Mouse (Mus musculus): ENCODE measurements around the gene Miga1. TPM values are rescaled to one million over a fixed set of nuclear protein-coding genes. Genes with fewer than 3 reads are reported as not detected.

The Miga1 gene
- total RNA-seq, 1 experiment from 2014 or later, result 5.7 TPM

DNA sequence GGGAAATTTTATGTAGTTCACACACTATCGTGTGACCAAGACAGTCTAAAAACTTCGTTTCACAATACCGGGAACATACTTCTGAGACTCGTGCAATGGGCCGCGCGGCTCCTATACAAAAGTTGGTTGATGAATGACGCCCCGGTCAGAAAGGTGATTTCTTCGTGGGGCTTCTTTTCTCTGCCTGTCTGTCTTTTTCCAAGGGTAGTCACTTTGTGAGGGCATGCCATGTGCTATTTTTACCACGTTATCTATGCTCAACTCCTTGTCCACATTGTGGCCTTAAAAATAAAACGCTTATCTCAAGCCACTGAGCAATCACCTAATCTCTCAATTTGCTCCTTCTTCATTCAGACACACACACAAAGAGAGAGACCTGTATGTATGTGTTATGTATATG is 75.4 kb downstream of the Miga1 start:
- ATAC-seq (replicated peaks; ENCODE audit: insufficient number of reproducible peaks, low FRiP score, low TSS enrichment, poor library complexity, severe bottlenecking), result no peak

DNA sequence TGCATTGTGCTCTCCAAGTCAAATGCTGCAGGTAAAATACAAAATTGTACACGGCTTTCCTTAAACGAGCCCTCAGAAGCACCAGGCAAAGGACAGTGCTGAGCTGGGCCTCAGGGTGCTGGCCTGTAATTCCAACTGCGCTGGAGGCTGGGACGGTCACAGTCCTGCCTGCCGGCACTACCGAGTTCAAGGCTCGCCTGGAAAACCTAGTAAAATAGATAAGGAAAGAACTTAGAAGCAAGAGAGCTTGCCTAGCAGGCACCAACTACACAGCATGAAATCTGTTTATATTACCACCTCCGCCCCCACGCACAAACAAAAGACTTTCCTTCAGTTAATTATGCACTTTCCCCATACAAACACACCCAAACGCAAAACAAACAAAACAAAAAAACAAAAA is 75.8 kb downstream of the Miga1 start:
- ATAC-seq (replicated peaks; ENCODE audit: insufficient number of reproducible peaks, low FRiP score, low TSS enrichment, poor library complexity, severe bottlenecking), result no peak

DNA sequence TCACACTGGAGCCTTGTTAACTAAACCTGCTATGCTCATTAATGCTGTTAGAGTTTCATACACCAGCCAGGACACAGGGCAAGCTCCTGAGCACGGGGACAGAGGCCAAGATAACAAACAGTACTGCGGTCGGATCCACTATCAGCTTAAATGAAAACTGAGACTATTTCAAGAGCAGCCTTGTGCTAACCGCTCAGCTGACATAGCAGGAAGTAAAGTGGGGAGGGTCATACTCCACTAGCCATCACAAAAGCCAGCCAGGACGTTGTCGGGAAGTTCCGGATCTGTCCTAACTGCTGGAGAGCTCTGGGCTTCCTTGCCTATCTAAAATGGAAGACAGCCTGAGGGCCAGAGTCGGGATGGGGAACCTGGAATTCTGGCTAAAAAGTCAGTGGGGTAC is 78.3 kb downstream of the Miga1 start:
- ATAC-seq (replicated peaks; ENCODE audit: insufficient number of reproducible peaks, low FRiP score, low TSS enrichment, poor library complexity, severe bottlenecking), result no peak

DNA sequence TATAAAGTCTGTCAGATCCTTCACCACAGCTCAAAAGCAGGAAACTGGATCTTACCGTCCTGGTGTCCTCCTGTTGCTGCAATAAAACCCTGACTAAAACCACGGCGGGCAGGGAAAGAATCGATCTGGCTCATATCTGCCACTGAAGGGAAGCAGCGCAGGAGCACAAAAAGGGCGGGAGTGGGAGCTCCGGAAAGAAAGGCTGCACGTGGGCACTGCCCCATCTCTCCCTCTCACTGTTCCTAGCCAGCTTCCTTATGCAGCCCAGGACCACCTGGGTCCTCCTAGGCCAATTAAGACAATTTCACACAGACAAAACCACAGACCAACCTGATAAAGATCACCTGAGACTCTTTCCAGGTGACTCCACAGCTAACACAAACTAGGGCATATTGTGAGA is 78.8 kb downstream of the Miga1 start:
- ATAC-seq (replicated peaks; ENCODE audit: insufficient number of reproducible peaks, low FRiP score, low TSS enrichment, poor library complexity, severe bottlenecking), result no peak

DNA sequence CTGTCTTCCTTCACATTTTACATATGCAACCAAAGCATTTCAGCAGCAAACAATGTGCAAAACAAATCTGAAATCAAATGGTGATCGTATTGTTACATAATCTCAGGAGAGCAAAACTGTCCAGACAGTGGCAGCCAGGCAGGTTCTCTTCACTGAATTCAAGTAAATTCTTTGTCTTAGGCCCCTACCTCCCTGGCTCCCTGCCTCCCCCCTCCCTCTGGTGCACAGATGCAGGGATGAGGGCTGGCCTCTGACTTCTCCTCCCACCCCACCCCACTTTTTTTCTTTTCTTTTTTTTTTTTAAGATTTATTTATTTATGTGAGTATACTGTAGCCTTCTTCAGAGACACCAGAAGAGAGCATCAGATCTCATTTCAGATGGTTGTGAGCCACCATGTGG is 79.8 kb downstream of the Miga1 start:
- ATAC-seq (replicated peaks; ENCODE audit: insufficient number of reproducible peaks, low FRiP score, low TSS enrichment, poor library complexity, severe bottlenecking), result no peak

DNA sequence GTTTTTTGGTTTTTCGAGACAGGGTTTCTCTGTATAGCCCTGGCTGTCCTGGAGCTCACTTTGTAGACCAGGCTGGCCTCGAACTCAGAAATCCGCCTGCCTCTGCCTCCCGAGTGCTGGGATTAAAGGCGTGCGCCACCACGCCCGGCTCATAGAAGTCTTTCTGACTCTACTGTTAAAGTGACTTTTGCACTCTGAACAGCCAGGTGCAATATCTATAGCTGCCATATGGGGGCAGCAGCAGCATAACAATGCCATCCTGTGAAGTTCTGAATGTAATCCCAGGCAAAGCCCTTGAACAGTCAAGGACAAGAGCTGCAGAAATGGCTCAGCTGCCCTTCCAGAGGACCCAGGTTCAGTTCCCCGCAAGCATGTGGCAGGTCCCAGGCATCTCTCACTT is 80.8 kb downstream of the Miga1 start:
- peak; percentile 63 for ATAC-seq (replicated peaks; ENCODE audit: insufficient number of reproducible peaks, low FRiP score, low TSS enrichment, poor library complexity, severe bottlenecking)

DNA sequence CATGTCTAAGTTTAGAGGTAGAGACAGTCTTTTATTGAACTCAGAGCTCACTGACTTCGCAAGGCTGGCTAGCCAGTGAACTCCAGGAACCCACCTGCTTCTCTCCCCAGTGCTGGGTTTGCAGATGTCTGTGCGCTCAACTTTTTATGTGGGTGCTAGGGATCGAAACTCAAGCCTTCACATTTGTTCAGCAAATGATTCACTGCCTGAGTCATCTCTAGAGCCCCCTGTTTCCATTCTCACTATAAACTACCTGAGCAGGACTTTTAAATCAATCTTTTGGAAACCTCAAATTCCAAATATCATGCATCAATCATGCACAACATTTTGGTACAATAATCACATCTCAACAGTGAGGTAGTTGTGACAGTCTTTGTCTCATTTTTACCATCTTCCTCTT is 82.7 kb downstream of the Miga1 start:
- no peak for ATAC-seq (replicated peaks; ENCODE audit: insufficient number of reproducible peaks, low FRiP score, low TSS enrichment, poor library complexity, severe bottlenecking)

DNA sequence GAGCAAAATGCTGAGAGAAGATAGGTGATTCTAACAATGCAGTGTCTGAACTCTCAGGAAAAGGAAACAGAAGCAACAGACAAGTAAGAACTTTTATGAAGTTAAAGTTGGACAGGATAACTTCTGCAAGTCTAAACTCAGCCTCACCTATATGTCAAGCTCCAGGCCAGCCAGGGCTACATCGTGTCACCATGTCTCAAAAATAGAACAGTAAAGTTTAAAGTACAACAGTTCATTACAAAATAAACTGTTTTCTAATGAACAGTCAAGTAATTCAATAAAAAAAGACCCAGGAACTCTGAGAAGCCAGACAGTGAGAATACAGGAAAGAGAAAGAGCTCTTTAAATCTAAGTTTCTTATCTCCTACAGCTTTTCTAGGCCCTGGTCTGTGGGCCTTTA is 89.7 kb downstream of the Miga1 start:
- no peak for ATAC-seq (replicated peaks; ENCODE audit: insufficient number of reproducible peaks, low FRiP score, low TSS enrichment, poor library complexity, severe bottlenecking)

DNA sequence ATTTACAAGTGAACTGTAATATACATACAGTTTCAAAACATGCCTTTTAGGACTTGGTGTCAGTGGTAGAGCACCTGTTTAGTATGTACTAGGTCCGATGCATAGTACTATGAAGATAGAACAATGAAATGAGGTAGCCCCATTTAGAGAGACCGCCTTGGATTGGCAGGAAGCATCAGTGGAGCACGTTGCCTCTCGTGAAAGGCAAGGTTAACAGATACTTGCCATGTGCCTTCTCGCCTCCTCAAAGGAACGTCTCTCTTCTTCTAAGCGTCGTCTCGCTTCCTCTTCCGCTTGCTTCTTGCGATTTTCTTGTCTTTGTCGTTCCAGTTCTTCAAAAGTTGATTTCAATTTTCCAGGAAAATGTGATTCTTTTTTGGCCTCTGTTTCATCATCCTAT is 92.5 kb downstream of the Miga1 start:
- no peak for ATAC-seq (replicated peaks; ENCODE audit: insufficient number of reproducible peaks, low FRiP score, low TSS enrichment, poor library complexity, severe bottlenecking)

DNA sequence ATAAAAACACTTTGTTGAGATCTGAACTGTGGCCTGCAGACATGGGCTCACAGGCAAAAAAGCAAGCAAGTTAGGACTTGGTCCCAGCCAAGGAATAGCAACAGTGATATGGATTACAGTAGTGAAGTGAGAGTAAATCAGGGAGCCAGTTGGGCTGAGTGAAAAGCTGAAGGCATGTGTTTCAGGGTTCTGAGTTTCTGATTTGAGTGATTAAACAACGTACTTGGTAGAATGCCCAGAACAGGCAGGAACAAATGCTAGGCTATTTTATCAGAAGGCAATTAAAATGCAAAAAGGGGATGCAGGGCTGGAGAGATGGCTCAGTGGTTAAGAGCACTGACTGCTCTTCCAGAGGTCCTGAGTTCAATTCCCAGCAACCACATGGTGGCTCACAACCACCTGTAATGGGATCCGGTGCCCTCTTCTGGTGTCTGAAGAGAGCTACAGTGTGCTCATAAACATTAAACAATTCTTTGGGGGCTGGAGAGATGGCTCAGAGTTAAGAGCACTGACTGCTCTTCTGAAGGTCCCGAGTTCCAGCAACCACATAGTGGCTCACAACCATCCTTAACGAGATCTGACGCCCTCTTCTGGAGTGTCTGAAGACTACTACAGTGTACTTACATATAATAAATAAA is 94.8 kb downstream of the Miga1 start:
- ATAC-seq (replicated peaks; ENCODE audit: insufficient number of reproducible peaks, low FRiP score, low TSS enrichment, poor library complexity, severe bottlenecking), result no peak

DNA sequence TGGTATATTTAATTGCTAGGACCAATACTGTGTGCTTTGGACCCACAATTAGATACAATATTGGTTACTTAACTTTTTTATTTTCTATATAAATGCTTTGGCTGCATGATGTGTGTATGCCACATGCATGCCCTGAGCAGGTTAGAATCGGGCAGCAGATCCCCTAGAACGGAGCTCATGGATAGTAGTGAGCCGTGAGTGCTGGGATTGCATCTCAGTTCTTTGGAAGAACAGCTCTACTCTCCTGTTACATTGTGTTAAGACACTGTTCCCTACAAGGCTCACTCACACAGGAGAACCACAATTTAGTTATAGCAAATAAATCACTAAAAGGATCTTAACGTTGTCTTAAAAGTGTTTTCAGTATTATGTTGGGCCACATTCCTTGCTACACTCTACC is 96.9 kb downstream of the Miga1 start:
- ATAC-seq (replicated peaks; ENCODE audit: insufficient number of reproducible peaks, low FRiP score, low TSS enrichment, poor library complexity, severe bottlenecking), result no peak

DNA sequence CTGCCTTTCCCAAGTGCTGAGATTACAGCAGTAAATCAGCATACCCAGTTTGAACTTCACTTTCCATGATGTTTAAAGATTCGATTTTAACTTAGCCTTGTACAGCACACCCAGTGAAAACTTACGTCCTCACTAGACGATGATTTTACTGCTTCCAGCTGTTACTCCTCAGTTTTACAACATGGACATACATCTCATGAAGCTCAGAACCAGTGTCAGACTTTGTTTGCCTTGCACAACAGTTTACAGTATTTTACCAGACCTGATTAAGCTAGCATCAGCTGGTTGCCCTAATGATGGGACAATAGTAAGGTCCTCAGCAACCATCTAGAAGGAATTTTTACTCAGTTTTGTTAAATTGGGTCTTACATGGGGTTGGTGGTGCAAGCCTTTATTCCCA is 99.1 kb downstream of the Miga1 start:
- ATAC-seq (replicated peaks; ENCODE audit: insufficient number of reproducible peaks, low FRiP score, low TSS enrichment, poor library complexity, severe bottlenecking), result no peak

DNA sequence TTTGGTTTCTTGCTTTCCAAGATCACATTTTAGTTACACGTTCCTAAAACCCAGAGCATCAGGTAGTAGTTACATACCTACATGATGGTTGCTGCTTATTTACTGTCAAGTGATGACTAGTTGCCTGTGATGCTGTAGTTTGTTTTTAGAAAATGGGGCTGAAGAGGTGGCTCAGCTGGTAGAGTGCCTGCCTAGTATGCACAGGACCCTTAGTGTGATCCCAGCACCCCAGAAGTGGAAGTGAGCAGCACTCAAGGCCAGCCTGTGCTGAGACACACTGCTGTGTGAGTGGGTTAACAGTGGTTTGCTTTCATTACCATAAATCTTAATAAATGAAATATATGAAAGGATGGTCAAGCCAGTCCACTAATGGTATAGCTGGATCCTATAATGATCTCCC is 100.6 kb downstream of the Miga1 start:
- ATAC-seq (replicated peaks; ENCODE audit: insufficient number of reproducible peaks, low FRiP score, low TSS enrichment, poor library complexity, severe bottlenecking), result no peak

DNA sequence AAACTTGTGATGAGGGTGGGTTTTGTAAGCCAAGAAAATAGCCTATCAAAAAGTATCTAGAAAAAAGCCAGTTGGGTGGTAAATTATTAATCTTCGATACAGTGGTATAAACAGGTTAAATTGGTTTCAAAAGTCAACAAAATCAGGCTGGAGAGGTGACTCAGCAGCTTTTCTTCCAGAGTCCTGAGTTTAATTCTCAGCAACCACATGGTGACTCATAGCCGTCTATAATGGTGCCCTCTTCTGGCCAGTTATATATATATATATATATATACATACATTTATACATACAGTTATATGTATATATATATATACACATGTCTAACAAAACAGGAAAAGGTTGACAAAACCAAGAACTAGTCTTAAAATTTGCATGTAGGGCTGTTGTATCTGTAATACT is 101.4 kb downstream of the Miga1 start:
- no peak for ATAC-seq (replicated peaks; ENCODE audit: insufficient number of reproducible peaks, low FRiP score, low TSS enrichment, poor library complexity, severe bottlenecking)

DNA sequence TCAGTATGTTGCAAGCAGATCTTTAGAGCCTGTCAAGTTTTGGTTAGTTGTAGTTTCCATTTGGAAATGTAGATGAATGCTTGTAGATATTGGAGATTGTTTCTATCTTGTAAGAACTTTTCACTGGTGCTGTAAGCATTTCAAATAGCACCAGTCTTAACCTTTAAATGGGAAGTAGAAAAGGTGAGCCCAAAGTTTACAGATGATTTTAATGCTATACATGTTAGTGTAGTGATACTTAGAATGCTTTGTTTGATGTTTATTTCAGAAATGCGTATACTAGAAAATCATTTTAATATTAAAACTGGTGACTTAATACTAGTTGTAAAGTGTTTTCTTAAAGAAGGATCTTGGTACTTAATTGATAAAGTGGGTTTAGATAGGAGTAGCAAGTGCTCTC is 104.4 kb downstream of the Miga1 start:
- ATAC-seq (replicated peaks; ENCODE audit: insufficient number of reproducible peaks, low FRiP score, low TSS enrichment, poor library complexity, severe bottlenecking), result no peak

DNA sequence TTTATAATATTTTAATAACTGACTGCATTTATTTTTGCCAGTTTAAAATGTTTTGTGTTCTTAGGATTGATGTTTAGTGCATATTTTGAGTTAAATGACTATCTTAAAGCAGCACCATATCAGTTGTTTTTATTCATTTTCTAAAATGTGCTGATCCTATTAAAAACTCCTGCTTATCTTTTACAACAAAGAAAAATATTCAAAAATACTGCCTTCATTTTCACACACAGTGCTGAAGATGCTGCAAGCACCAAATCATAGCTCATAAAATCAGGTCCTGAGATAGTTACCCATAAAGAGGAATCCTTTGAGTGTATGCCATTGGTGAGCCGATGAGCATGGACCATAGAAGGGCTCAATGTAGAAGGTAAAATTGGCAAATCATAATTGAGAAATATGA is 105.0 kb downstream of the Miga1 start:
- no peak for ATAC-seq (replicated peaks; ENCODE audit: insufficient number of reproducible peaks, low FRiP score, low TSS enrichment, poor library complexity, severe bottlenecking)

DNA sequence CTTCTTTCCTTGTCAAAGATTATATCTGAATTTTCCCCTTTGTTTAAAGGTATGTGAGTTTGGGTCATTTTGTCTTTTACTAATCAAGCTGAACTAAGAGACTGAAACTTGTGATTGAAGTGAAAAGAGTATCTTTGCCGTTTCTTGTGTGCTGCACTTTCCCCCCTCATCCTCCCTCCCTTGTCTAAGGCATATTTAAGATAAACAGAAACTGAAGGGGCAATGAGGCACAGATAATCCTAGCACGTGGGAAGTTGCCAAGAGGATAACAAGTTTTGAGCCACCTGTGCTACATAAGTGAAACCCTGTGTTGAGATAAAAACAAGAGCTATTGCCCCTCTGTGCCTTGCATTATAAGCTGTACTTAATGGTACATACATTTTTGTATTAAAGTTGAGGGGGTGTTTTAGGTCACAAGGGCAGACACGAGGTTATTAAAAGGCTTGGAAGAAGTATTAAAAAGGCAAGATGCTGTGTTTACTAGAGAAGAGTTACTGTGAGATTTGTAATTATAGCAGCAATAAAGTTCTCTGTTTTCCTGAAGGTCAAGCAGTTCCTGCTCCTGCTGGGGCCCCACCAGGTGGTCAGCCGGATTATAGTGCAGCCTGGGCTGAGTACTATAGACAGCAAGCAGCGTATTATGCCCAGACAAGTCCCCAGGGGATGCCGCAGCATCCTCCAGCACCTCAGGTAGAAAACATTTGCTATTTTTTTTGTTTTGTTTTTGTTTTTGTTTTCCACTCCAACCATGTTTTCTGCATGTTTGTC is 108.7 kb downstream of the Miga1 start:
- no peak for ATAC-seq (replicated peaks; ENCODE audit: insufficient number of reproducible peaks, low FRiP score, low TSS enrichment, poor library complexity, severe bottlenecking)

DNA sequence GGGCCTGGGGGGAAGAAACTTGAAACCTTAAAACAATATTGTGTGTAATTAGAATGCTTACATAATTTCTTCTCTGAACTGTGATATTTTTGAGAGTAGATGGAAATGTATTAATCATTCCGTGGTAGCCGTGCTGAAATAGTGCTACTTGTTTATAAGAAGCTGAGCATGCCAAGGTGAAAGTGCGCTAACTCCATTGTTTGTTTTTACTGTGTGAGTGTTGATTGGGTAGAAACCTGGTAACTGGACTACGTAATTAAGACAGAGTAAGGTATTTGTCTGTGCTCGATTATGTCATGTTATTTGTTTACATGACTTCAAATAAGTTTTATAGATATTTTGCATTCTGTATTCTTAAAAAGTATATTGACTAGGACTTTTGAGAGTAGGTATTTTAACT is 110.9 kb downstream of the Miga1 start:
- no peak for ATAC-seq (replicated peaks; ENCODE audit: insufficient number of reproducible peaks, low FRiP score, low TSS enrichment, poor library complexity, severe bottlenecking)

DNA sequence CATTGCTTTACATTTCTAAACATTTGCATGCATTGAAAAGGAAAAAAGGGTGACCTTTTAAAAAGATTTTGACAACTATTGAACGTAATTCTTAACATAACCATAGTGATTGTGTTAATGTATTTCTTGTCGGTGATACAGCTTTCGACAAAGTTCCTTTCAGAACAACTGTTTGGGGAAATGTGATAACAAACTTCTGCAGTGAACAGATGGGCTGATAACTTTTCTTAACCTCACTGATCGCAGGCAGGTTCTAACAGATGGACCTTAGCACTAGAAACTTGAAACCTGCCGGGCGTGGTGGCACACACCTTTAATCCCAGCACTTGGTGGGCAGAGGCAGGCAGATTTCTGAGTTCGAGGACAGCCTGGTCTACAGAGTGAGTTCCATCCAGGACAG is 111.4 kb downstream of the Miga1 start:
- no peak for ATAC-seq (replicated peaks; ENCODE audit: insufficient number of reproducible peaks, low FRiP score, low TSS enrichment, poor library complexity, severe bottlenecking)

DNA sequence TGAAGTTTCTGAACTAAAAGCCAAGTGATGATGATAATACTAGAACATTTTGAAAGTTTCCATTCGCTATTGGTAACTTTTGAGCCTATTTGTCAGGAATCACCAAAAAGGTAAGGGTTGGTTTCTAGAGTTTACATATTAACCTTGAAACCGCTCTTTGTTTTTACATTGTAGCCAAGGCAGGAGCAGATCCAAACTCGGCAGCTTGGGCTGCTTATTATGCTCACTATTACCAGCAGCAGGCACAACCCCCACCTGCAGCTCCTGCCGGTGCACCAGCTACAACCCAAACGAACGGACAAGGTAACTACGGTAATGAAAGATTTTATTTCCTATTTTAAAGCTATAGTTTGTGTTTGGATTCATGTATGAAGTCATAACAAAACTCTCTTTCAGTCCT is 114.3 kb downstream of the Miga1 start:
- no peak for ATAC-seq (replicated peaks; ENCODE audit: insufficient number of reproducible peaks, low FRiP score, low TSS enrichment, poor library complexity, severe bottlenecking)

DNA sequence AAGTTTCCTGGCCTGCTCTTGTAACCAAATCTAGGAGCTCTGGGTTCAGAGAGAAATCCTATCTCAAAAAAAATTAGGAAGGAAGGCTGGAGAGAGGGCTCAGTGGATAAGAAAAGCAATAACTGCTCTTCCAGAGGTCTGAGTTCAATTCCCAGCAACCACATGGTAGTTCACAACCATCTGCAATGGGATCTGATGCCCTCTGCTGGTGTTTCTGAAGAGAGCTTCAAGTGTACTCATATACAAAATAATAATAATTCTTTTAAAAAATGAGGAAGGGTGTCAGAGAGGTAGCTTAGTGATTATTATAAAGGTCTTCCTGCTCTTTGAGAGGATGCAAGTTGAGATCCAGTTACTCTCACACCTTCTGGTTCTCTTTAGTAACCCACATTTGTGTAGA is 115.3 kb downstream of the Miga1 start:
- ATAC-seq (replicated peaks; ENCODE audit: insufficient number of reproducible peaks, low FRiP score, low TSS enrichment, poor library complexity, severe bottlenecking), result no peak

Measured in monocyte, adult 5-6 weeks (primary cell).